Mouse (Mus musculus): Measurements from ENCODE around the gene Jmjd6.
"Not testable (repeated sequence)": the region's sequence is repeated elsewhere in the genome, so short reads cannot be mapped to it uniquely, and the experiment has no call there.

Gene Jmjd6

GRCm38 (mm10) chr11:116851576-116852290, 8.5 kb upstream of the Jmjd6 start:
- no peak for DNase-seq (ENCODE audit: low read depth, low spot score)

DNA sequence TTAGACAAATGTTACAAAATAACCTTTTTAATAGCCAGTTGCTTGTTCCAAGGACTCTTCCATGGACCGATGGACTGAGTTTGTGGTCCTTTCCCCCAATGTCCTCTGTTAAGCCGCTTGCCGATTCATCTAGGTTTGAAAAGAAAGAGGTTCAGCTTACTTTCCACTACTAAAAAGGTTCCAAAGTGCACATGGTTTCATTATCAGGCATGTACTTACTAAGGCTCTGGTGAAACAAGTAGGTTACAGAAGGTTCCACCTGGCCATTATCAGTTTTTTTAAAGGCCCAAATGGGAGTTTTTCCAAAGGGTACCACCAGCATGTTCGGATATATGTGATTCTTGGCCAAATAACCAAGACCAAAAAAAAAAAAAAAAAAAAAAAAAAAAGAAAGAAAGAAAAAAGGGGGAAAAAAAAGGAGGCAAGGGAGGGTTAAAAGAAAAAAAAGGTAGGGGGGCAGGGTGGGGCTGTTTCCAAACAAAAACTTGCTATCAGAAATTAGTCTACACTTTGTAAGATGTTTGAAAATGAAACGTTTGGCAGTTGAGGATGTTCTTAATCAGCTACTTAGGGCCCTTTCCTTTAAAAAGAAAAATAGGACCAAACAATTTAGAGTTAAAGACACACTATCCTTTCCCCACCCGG, 7.7 kb upstream of the Jmjd6 start:
- no peak for DNase-seq (ENCODE audit: low read depth, low spot score)

DNA sequence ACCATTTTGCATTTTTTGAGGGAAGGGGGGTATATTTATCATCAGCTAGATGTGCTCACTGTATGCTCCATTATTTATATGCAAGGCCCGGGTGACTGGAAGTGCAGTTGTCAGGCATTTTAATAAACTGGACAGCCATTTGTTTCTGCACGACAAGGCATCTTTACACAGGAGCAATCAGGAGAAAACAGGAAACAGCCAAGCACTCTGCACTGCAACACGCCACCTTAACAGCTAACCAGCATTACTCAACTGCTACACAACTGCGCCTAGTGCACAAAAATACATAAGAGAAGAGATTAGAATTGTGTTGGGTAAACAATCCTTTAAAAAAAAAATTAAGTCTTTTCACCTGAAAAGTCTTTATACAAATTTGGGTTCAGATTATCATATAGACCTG, 6.8 kb upstream of the Jmjd6 start:
- no peak for DNase-seq (ENCODE audit: low read depth, low spot score)

DNA sequence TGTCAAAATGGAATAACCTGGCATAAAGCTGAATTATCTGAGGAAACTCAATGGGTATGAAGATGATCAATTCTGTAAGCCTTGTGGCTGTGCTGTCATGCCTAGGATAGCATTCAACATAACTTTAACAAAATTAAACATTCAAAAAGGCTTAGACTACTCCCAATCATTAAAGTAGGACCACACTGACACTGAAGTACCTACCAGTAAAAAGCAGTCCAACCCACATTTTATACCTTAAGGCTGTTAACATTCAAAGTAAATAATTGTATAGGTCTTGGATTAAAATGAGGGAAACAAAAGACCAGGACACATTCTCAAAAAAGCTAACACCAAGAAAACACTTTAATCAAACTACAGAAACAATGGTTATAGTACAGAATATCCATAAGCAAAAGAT, 6.3 kb upstream of the Jmjd6 start:
- DNase-seq (ENCODE audit: low read depth, low spot score): no peak

DNA sequence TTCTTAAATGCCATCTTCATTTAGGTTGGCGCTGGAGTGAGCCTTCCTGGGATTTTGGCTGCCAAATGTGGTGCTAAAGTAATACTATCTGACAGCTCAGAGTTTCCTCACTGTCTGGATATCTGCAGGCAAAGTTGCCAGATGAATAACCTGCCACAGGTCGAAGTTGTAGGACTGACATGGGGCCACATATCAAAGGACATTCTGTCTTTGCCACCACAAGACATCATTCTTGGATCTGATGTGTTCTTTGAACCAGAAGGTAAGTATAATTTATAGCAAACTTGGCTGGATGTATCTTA, 5.6 kb upstream of the Jmjd6 start:
- not testable (repeated sequence) for DNase-seq (ENCODE audit: low read depth, low spot score)

DNA sequence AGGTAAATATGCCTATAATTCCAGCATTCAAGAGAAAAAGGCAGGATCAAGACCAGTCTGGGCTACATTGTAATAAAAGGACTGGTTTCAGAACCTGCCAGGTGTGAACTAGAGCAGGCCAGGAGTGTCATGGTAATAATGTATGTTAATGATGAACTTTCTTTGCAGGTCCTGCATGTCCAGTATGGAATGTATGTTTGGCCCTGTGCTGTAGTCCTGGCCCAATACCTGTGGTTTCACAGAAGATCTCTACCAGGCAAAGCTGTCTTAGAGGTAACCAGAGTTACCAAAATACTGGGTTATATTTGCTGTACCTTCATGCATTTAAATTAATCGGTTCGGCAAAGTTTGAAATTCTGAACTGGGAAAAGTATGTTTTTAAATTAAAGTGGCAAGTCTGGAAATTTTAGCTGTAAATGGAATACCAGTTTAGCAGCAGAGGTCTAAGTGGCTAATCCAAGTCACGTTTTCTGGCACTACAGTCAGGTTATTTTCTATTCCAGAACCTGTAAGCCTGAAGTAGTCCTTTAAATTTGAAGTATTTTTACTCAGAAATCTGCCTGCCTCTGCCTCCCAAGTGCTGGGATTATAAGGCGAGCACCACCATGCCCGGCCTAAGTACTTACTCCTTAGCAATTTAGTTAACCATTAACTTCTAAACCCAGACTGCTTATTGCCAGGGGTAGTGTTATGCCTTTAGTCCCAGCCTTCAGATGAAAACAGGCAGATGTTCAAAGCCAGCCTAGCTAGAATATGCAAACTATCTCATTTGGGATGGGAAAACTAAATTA, 5.0 kb upstream of the Jmjd6 start:
- no peak for DNase-seq (ENCODE audit: low read depth, low spot score)

DNA sequence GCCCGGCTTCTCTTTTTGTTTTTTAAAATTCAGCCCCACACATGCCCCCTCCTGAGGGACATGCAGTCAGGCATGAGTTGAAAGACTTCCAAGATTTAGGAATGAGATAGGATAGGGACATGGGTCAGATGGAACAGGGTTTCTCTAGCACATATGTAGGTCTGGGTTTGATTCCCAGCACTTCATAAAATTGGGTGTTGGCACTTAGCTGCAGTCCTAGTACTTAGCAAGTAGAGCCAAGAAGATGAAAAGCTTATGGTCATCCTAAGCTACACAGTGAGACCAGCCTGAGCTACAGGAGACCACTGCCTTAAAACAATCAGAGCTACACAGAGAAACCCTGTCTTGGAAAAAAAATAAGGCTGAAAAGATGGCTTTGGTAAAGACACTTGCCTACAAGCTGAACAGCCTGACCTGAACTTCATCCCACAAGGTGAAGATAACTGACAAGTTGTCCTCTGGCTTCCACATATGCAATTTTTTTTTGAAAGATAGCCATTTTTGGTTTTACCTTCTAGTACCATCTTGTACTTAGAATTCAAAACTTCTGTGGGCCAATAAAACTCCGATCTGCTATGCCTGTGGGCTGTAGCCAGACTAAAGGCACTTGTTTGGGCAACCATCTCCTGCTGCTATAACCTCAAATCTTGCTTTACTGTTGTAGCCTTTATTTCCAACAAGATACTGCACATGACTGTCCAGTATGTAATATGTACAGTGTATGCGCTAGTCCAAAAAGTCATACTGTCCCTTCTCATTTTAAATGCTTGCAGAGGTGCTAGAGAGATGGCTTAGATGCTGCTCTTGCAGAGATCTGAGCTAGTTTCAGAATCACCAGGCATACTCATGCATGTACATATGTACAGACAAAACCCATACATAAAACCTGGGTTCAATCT, 4.2 kb upstream of the Jmjd6 start:
- DNase-seq (ENCODE audit: low read depth, low spot score): no peak

DNA sequence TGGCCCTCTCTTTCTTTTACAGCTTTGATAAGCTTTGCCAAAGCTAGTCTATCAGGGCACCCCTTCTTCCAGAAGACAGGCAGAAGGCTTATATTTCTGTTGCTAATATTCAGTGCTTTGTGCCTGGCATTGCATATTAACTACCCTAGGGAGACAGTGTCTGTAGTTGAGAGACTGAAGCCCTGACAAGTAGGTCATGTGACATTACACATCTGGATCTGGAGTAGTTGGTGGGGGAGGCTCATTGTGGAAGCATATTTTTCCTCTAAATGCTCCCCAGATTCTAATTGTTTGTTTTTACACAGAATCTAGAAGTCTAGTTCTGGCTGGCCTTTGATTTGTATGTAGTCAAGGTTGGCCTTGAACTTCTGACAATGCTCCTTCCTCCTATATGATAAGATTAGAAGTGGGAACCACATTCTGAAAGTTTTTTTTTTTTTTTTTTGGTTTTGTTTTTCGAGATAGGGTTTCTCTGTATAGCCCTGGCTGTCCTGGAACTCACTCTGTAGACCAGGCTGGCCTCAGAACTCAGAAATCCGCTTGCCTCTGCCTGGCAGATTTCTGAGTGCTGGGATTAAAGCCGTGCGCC, 3.4 kb upstream of the Jmjd6 start:
- no peak for DNase-seq (ENCODE audit: low read depth, low spot score)

DNA sequence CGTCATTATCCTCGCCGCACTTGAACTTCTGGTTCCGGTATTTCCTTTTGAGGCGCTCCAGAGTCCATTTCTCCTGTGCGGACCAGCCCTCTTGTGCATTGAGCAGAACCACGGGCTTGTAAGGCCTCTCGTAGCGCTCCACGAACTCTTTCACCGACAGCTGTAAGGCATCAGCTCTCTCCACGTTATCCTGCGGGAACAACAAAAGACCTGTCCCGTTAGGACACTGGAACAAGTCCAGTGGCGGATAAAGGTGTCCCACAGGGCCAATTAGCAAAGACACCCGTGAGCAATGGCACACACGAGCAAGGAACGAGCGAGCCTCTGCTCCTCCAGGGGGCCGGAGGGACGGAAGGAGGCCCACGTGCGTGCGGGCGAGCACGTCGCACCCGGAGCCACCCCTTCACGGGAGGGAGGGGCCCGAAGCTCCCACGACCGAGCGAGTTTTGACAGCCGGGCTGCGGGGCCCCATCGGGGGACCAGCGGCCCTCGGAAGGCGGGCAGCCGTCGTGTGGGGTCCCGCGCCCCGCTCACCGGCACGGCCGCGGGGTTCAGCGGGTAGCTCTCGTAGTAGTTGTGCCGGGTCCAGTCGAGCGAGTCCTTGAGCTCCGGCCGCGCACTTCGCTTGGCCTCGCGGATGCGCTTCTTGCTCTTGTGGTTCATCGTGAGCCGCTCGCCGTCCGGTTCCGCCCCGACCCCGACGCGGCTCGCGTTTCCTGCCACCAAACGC, 553 bp downstream of the Jmjd6 start:
- no peak for DNase-seq (ENCODE audit: low read depth, low spot score)

- no peak for DNase-seq (ENCODE audit: low read depth, low spot score)
Measured at GRCm38 (mm10) chr11:116840748-116841147, 2.5 kb downstream of the Jmjd6 start.

- DNase-seq (ENCODE audit: low read depth, low spot score): no peak
Measured at GRCm38 (mm10) chr11:116839601-116840000, 3.6 kb downstream of the Jmjd6 start.

GRCm38 (mm10) chr11:116838936-116839335, 4.3 kb downstream of the Jmjd6 start:
- no peak for DNase-seq (ENCODE audit: low read depth, low spot score)

- no peak for DNase-seq (ENCODE audit: low read depth, low spot score)
Measured at GRCm38 (mm10) chr11:116837441-116837840, 5.8 kb downstream of the Jmjd6 start.

- DNase-seq (ENCODE audit: low read depth, low spot score): no peak
Measured at GRCm38 (mm10) chr11:116836283-116836682, 7.0 kb downstream of the Jmjd6 start.

DNA sequence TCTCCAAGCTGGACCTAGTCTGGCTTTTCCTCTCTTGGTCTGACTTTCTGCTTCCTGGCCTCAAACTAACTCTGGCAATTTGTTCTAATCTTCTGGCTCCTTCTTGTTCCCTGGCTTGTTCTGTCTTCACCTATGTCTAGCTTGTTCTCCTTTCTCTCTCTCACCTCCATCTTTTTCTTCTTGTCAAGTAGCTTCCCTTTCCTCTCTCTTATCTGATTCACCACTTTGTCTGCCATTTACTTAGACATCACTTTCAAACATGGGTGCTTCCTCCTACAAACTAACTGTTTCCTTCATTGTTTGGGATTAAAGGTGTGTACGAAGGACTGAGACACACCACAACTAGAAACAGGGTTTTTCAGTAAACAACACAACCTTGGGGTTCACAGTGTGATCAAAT, 8.3 kb downstream of the Jmjd6 start:
- no peak for DNase-seq (ENCODE audit: low read depth, low spot score)

- no peak for DNase-seq (ENCODE audit: low read depth, low spot score)
Measured at GRCm38 (mm10) chr11:116832172-116832685, 11.0 kb downstream of the Jmjd6 start.

GRCm38 (mm10) chr11:116827534-116828165, 15.6 kb downstream of the Jmjd6 start, which contains the start of gene Mxra7:
Mxra7 (minus strand) TSS chr11:116828046.
- no peak for DNase-seq (ENCODE audit: low read depth, low spot score)

GRCm38 (mm10) chr11:116826550-116827504, 16.4 kb downstream of the Jmjd6 start:
- DNase-seq (ENCODE audit: low read depth, low spot score): no peak

- no peak for DNase-seq (ENCODE audit: low read depth, low spot score)
Measured at GRCm38 (mm10) chr11:116825230-116825629, 18.0 kb downstream of the Jmjd6 start.

Data from WW6 (cell line).